Mouse (Mus musculus): ENCODE data around the gene Nolc1. TPM values are rescaled to one million over a fixed set of nuclear protein-coding genes. Genes with fewer than 3 reads are reported as not detected.

Nolc1 gene
- polyA plus RNA-seq, 1 experiment from 2014 or later = 37.0 TPM

DNA sequence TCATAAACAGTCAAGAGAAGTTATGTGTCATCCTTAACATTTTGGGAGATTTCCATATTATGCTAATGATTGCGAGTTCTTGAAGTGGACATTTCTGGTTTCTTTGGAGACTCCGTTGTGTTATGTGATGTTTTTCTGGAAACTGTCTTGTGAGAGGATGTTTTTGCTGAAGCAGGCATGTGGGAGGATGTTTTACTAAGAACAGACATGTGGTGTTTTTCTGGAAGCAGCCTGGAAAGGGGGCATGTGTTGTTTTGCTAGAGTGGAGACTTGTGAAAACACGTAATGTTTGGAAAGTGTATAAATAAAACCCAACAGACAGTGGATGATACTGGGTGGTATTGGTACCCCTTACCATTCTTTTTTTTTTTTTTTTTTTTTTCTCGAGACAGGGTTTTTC is 19.6 kb downstream of the Nolc1 start:
- WGBS = 70% methylated on average over 4 of the region's 4 CpGs

DNA sequence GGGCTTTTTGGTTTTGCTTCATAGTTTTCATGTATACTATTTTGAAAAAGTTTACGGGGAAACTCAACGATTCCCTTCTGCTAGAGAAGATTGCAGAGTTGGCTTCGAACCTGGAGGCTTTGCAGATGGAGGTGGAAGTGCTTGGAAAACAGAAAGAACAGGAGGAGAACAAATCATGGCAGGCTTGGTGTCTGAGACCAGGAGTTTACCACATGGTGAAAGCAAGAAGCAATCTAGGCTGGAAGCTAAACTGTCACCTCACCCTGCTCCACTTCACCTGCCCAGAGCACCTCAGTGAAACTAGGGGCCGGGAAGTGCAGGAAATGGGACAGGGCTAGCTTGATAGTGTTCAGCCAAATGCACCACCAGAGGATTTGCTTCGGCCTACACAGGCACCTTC is 20.7 kb downstream of the Nolc1 start:
- Histone ChIP-seq H3K4me2 (no peak overlapping the region), H3K4me3 (no peak overlapping the region), H3K9ac (no peak overlapping the region), H3K4me1 (replicated peaks) (no peaks in the 10 kb centered on the region), H3K27me3 (no peaks in the 10 kb centered on the region), H3K27ac (no peak overlapping the region), H3K9me3 (replicated peaks) (no peaks in the 10 kb centered on the region), H3K36me3 (no peaks in the 10 kb centered on the region)
- no peak for ATAC-seq (replicated peaks; ENCODE audit: insufficient number of reproducible peaks, insufficient read depth, low FRiP score, low read depth)
- 76% methylated on average over 5 of the region's 5 CpGs for WGBS

More for the DNA sequence above, 19.6 kb downstream of the Nolc1 start:
- H3K27ac ChIP-seq = no peak overlapping the region
- H3K9ac ChIP-seq = no peak overlapping the region
- H3K4me1 ChIP-seq (replicated peaks) = no peaks in the 10 kb centered on the region
- no peaks in the 10 kb centered on the region for H3K27me3 ChIP-seq
- H3K4me3 ChIP-seq = no peak overlapping the region
- no peak for ATAC-seq (replicated peaks; ENCODE audit: insufficient number of reproducible peaks, insufficient read depth, low FRiP score, low read depth)
- H3K4me2 ChIP-seq = no peak overlapping the region
- no peaks in the 10 kb centered on the region for H3K9me3 ChIP-seq (replicated peaks)
- no peaks in the 10 kb centered on the region for H3K36me3 ChIP-seq

DNA sequence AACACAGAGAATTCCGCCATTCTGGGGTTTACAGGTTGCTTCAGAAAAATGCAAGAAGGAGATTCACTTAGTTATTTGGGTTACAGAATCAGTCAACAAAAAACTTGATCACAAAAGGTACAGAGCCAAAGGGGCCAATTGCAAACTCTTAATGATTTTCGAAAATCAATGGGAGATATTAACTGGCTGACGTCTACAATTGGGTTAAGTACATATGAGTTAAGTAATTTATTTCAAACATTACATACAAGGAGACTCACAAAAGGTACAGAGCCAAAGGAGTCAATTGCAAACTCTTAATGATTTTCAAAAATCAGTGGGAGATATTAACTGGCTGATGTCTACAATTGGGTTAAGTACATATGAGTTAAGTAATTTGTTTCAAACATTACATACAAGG is 23.9 kb downstream of the Nolc1 start:
- no peak for ATAC-seq (replicated peaks; ENCODE audit: insufficient number of reproducible peaks, insufficient read depth, low FRiP score, low read depth)
- Histone ChIP-seq H3K27ac (no peak overlapping the region), H3K4me3 (no peak overlapping the region), H3K9me3 (replicated peaks) (no peaks in the 10 kb centered on the region), H3K27me3 (no peaks in the 10 kb centered on the region), H3K4me1 (replicated peaks) (no peaks in the 10 kb centered on the region), H3K36me3 (no peaks in the 10 kb centered on the region), H3K4me2 (no peak overlapping the region), H3K9ac (no peak overlapping the region)
- WGBS = 81% methylated on average over 3 of the region's 3 CpGs

DNA sequence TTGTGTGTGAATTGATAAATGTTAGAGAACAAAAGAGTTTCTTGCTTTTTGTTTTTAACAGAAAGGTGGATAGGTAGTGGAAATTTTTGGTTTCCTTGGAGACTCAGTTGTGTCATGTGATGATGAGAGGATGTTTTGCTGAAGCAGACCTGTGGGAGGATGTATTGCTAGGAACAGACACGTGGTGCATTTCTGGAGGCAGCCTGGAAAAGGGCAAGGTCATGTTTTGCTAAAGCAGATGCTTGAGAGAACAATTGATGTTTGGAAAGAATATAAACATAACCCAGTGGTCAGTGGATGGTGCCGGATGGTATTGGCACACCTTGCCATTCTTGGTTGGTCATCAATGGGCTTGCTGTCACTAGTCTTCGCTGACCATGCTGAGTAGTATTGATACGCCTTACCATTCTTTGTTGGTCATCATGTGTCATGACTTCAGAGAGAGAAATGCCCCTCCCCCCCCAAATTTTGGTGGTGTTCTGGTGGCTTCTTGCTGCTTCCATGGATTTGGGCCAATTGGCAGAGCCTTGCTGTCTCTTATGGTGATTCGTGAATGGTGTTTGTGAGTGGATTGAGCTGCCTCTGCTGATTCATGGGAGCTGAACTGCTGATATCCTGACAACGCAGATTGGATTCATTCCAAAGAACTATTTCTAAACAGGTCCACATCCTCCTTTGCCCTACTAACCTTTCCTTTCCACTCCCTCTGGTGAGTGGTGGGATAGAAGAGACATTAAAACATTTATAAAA is 27.9 kb downstream of the Nolc1 start:
- Histone ChIP-seq H3K9ac (no peak overlapping the region), H3K9me3 (replicated peaks) (no peaks in the 10 kb centered on the region), H3K4me1 (replicated peaks) (no peaks in the 10 kb centered on the region), H3K27ac (no peak overlapping the region), H3K36me3 (no peaks in the 10 kb centered on the region), H3K4me2 (no peak overlapping the region), H3K27me3 (no peaks in the 10 kb centered on the region), H3K4me3 (no peak overlapping the region)
- 68% methylated on average over 6 of the region's 6 CpGs for WGBS
- no peak for ATAC-seq (replicated peaks; ENCODE audit: insufficient number of reproducible peaks, insufficient read depth, low FRiP score, low read depth)

DNA sequence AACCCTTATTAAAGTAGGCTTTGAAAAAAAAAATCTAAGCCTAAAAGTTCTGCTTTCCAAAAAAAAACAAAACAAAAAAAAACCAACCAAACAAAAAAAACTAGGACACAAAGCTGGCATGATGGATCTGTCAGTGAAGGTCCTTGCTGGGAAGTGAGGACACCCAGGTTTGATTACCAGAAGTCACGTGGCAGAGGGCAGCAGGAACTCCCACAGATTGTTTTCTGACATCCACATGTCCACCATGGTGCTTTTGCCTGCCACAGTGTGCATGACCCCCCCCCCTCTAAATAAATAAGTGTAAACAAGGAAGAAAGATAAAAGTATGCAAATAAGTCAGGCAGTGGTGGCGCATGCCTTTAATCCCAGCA is 28.5 kb downstream of the Nolc1 start:
- Histone ChIP-seq H3K36me3 (no peaks in the 10 kb centered on the region), H3K4me1 (replicated peaks) (no peaks in the 10 kb centered on the region)
- ATAC-seq (replicated peaks; ENCODE audit: insufficient number of reproducible peaks, insufficient read depth, low FRiP score, low read depth) = no peak

DNA sequence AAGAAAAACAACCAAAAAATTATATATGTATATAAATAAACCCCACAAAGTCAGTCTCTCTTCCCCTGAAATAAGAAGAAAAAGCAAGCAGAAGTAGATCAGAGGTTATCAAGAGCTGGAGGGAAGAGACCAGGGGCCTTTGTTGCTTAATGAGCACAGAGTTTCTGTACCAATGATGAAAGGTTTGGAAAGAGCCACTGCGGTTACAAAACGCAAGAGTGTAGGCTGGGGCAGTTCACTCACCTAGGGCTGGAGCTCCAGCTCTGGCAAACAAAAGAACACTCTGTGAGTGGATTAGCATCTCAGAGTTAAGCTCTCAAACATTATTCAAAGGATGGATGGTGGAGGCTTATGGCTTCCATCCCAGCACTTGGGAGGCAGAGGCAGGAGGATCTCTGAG is 34.6 kb downstream of the Nolc1 start:
- H3K9ac ChIP-seq = no peak overlapping the region
- WGBS = 77% methylated on average over 2 of the region's 2 CpGs

More for the DNA sequence above, 28.5 kb downstream of the Nolc1 start:
- Histone ChIP-seq H3K27ac (no peak overlapping the region), H3K4me2 (no peak overlapping the region), H3K9ac (no peak overlapping the region), H3K4me3 (no peak overlapping the region), H3K27me3 (no peaks in the 10 kb centered on the region), H3K9me3 (replicated peaks) (no peaks in the 10 kb centered on the region)
- WGBS = 66% methylated on average over 2 of the region's 2 CpGs

DNA sequence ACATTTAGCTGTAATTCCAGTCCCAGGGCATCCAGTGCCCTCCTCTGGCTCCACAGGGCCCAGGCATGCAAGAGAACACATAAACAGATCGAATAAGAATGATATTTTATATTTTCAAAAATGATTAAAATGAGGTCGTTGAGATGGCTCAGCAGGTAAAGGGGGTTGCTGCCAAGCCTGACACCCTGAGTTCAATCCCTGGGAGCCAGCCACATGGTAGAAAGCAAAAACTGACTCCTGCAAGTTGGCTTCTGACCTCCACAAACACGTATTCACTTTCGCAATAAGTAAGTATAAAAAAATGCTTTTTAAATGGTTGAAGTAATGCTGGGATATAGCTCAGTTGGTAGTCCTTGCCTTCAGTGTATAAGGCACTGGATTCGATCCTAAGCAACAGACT is 35.1 kb downstream of the Nolc1 start:
- WGBS = 79% methylated on average over 5 of the region's 5 CpGs

More for the DNA sequence above, 34.6 kb downstream of the Nolc1 start:
- no peaks in the 10 kb centered on the region for H3K27me3 ChIP-seq
- H3K9me3 ChIP-seq (replicated peaks) = no peaks in the 10 kb centered on the region
- no peaks in the 10 kb centered on the region for H3K36me3 ChIP-seq
- no peak overlapping the region for H3K27ac ChIP-seq
- no peak overlapping the region for H3K4me2 ChIP-seq
- H3K4me1 ChIP-seq (replicated peaks) = no peaks in the 10 kb centered on the region
- no peak for ATAC-seq (replicated peaks; ENCODE audit: insufficient number of reproducible peaks, insufficient read depth, low FRiP score, low read depth)
- H3K4me3 ChIP-seq = no peak overlapping the region

DNA sequence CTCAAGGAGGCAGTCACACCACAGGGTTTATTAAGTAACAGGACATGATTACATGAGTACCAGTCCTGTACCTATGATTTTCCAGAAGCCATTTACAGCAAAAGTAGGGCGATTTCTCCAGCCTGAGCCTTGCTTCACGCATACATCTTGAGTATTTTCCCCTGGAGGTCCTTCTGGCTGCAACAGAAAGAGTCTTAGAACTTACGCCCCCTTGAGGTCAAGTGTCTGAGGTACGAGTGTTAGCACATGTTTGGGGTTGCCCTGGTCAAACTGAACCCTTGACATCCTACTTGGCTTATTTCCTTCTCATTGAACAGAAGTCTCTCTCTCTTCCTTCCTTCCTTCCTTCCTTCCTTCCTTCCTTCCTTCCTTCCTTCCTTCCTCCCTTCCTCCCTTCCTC is 39.0 kb downstream of the Nolc1 start:
- no peaks in the 10 kb centered on the region for H3K9me3 ChIP-seq (replicated peaks)
- 65% methylated on average over 4 of the region's 4 CpGs for WGBS
- no peaks in the 10 kb centered on the region for H3K36me3 ChIP-seq
- no peak overlapping the region for H3K4me2 ChIP-seq
- no peaks in the 10 kb centered on the region for H3K27me3 ChIP-seq
- no peak for ATAC-seq (replicated peaks; ENCODE audit: insufficient number of reproducible peaks, insufficient read depth, low FRiP score, low read depth)
- H3K9ac ChIP-seq = no peak overlapping the region
- no peaks in the 10 kb centered on the region for H3K4me1 ChIP-seq (replicated peaks)
- no peak overlapping the region for H3K27ac ChIP-seq
- no peak overlapping the region for H3K4me3 ChIP-seq

More for the DNA sequence above, 35.1 kb downstream of the Nolc1 start:
- no peaks in the 10 kb centered on the region for H3K36me3 ChIP-seq
- H3K27me3 ChIP-seq = no peaks in the 10 kb centered on the region
- no peak overlapping the region for H3K4me2 ChIP-seq
- no peak overlapping the region for H3K27ac ChIP-seq
- no peak for ATAC-seq (replicated peaks; ENCODE audit: insufficient number of reproducible peaks, insufficient read depth, low FRiP score, low read depth)
- no peaks in the 10 kb centered on the region for H3K4me1 ChIP-seq (replicated peaks)
- no peak overlapping the region for H3K9ac ChIP-seq
- no peaks in the 10 kb centered on the region for H3K9me3 ChIP-seq (replicated peaks)
- H3K4me3 ChIP-seq = no peak overlapping the region

DNA sequence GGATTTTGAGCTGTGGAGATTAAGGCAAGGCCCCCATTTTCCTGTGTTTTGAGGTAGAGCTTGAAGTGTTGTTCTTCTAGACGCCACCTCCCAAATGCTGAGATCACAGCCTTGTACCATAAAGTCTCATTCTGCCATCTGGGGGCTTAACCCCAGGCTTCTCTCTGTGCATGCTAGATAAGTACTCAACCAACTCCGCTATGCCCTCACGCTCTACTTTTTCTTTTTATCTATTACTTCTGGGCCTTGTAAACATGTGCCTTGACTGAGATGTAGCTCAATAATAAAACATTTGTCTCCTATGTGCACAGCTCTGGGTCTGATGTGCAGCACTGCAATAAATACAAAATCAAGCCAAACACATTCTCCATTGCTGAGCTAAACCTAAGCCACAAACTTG is 43.8 kb downstream of the Nolc1 start:
- no peak overlapping the region for H3K9ac ChIP-seq
- no peaks in the 10 kb centered on the region for H3K4me1 ChIP-seq (replicated peaks)
- H3K27ac ChIP-seq = no peak overlapping the region
- H3K36me3 ChIP-seq = no peaks in the 10 kb centered on the region
- H3K4me2 ChIP-seq = no peak overlapping the region
- WGBS = 87% methylated on average over 3 of the region's 3 CpGs
- H3K27me3 ChIP-seq = no peaks in the 10 kb centered on the region
- H3K4me3 ChIP-seq = no peak overlapping the region
- ATAC-seq (replicated peaks; ENCODE audit: insufficient number of reproducible peaks, insufficient read depth, low FRiP score, low read depth) = no peak
- no peaks in the 10 kb centered on the region for H3K9me3 ChIP-seq (replicated peaks)

DNA sequence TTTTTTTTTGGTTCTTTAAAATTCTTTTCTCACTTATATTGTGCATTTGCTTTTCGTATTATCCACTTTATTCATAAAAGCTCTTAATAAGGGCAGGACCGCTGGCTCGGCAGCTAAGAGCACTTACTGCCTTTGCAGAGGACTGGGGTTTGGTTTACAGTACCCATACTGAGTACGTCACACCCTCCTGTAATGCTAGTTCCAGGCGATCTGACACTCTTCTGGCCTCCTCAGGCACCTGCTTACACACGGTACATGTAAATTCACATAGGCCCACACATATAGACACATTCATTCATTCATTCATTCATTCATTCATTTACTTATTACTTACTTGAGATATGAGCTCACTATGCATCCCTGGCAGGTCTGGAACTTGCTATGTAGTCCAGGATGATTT is 45.2 kb downstream of the Nolc1 start:
- no peaks in the 10 kb centered on the region; the same call in 1 of the 2 replicates for H3K27me3 ChIP-seq
- H3K9me3 ChIP-seq (replicated peaks) = no peaks in the 10 kb centered on the region
- no peak overlapping the region for H3K9ac ChIP-seq
- 75% methylated on average over 6 of the region's 6 CpGs for WGBS
- H3K4me3 ChIP-seq = no peak overlapping the region
- no peak overlapping the region for H3K4me2 ChIP-seq
- H3K27ac ChIP-seq = no peak overlapping the region
- no peak for ATAC-seq (replicated peaks; ENCODE audit: insufficient number of reproducible peaks, insufficient read depth, low FRiP score, low read depth)
- no peaks in the 10 kb centered on the region for H3K4me1 ChIP-seq (replicated peaks)
- H3K36me3 ChIP-seq = no peaks in the 10 kb centered on the region

DNA sequence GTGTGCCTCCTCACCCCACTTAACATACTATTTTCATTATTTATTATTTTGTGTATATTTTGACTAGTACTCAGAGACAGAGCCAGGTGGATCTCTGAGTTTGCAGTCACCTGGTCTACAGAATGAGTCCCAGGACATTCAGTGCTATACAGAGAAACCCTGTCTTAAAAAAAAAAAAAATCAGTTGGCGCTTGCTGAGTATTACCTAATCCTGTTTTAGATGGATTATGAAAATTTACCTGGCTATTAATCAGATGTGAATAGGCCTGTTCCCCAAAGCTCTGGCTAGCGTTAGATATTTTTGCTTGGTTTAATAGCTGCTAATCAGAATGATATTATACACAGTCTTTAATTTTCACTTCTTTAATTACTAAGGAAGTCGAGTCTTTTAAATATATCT is 48.2 kb downstream of the Nolc1 start:
- Histone ChIP-seq H3K4me3 (no peak overlapping the region), H3K27ac (no peak overlapping the region), H3K27me3 (peaks cover 8% of the 10 kb centered on the region), H3K4me2 (no peak overlapping the region), H3K9me3 (replicated peaks) (no peaks in the 10 kb centered on the region), H3K9ac (no peak overlapping the region), H3K4me1 (replicated peaks) (no peaks in the 10 kb centered on the region), H3K36me3 (no peaks in the 10 kb centered on the region)
- no peak for ATAC-seq (replicated peaks; ENCODE audit: insufficient number of reproducible peaks, insufficient read depth, low FRiP score, low read depth)
- WGBS = 73% methylated on average over 3 of the region's 3 CpGs

DNA sequence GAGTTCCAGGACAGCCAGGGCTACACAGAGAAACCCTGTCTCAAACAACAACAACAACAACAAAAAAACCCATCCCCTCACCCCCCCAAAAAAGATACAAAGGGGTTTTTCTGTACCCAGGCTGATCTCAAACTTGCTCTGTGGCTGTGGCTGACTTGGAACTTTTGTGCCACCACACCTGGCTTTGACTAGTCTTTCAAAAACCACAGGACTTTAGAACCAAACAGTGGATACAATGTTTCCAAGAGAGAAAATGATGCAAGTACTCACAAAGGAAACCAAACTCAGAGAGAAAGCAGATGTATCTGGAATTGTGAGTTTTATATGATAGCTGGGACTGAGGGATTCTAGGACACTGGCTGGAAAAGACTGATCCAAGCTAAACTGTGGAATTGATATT is 49.0 kb downstream of the Nolc1 start:
- Histone ChIP-seq H3K36me3 (no peaks in the 10 kb centered on the region), H3K27me3 (peaks cover 8% of the 10 kb centered on the region), H3K4me2 (no peak overlapping the region), H3K27ac (no peak overlapping the region), H3K9ac (no peak overlapping the region), H3K4me1 (replicated peaks) (no peaks in the 10 kb centered on the region), H3K4me3 (no peak overlapping the region), H3K9me3 (replicated peaks) (no peaks in the 10 kb centered on the region)
- no peak for ATAC-seq (replicated peaks; ENCODE audit: insufficient number of reproducible peaks, insufficient read depth, low FRiP score, low read depth)
